8 mouse cellular contexts compared by ENCODE assay signal in the genomic region with DNA sequence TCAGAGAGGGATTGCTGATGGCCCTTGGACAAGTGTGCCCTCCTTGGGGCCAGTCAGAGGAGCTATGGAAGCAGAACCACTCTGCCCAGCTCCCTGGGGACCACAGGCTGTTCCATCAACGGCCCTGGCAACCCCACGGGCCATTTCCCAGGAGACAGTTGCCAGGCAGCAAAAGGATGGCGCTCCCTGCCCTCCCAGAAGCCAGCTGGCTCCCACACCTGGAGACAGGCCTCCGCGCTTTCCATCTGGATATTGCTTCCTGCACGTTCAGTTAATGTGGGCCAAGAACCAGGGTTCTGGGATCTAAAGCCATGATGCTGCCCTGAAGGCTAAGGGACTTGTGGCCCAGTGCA. TPM values are rescaled to one million over a fixed set of nuclear protein-coding genes. Genes with fewer than 3 reads are reported as not detected.
DNase-seq lines count a peak whose midpoint lies in the region; ATAC-seq and TF ChIP-seq lines count a peak whose summit lies in the region.
"Had no signal": no experiment of that assay in that cellular context is flagged by ENCODE, and none has a peak within 500 bp of the region (broad histone marks: within the 10 kb centered on the region; RNA-seq: fewer than 3 reads in every experiment).

No protein-coding gene starts in this region.

- no peak for TF ChIP-seq CTCF in hindbrain, postnatal 0 days (IDR thresholded peaks at IDR 0.05; ENCODE audit: low read depth)
- no peak for TF ChIP-seq CTCF in small intestine, adult 2 months (IDR thresholded peaks at IDR 0.05; ENCODE audit: extremely low read depth, insufficient read length, insufficient replicate concordance, low read depth, low read length)

- no peak overlapping the region for H3K4me3 ChIP-seq in hindbrain, embryonic 12.5 days
- H3K4me3 ChIP-seq in hindbrain, embryonic 11.5 days (ENCODE audit: low read depth, low read length) = no peak overlapping the region
- no peak overlapping the region for H3K4me3 ChIP-seq in neural tube, embryonic 13.5 days
- H3K4me3 ChIP-seq in hindbrain, postnatal 0 days (ENCODE audit: low read length) = no peak overlapping the region
- H3K4me3 ChIP-seq in small intestine, adult 2 months (ENCODE audit: low read depth, low read length) = no peak overlapping the region
- H3K4me3 ChIP-seq: megakaryocyte, embryonic 14.5 days had no signal

- no peak overlapping the region for H3K4me2 ChIP-seq in hindbrain, embryonic 12.5 days (replicated peaks)
- no peak overlapping the region for H3K4me2 ChIP-seq in hindbrain, embryonic 11.5 days (replicated peaks; ENCODE audit: low read depth, low read length)
- peak overlapping the region; percentile 2; the same call in 1 of the 2 replicates for H3K4me2 ChIP-seq in neural tube, embryonic 13.5 days
- H3K4me2 ChIP-seq in hindbrain, postnatal 0 days (ENCODE audit: low read depth, low read length) = no peak overlapping the region

- 0 out of 2 replicates have a peak overlapping the region, but pooled peaks have one; percentile 19 for H3K27ac ChIP-seq in hindbrain, embryonic 12.5 days
- H3K27ac ChIP-seq in hindbrain, embryonic 11.5 days (ENCODE audit: low read depth, low read length) = no peak overlapping the region
- H3K27ac ChIP-seq in neural tube, embryonic 13.5 days (replicated peaks) = peak overlapping the region; percentile 72
- peak overlapping the region; percentile 58 for H3K27ac ChIP-seq in hindbrain, postnatal 0 days
- peak overlapping the region; percentile 17; the same call in 1 of the 2 replicates for H3K27ac ChIP-seq in small intestine, adult 2 months (ENCODE audit: insufficient read depth, low read depth, low read length)

- H3K9me3 ChIP-seq in hindbrain, embryonic 12.5 days (replicated peaks) = no peaks in the 10 kb centered on the region
- no peaks in the 10 kb centered on the region for H3K9me3 ChIP-seq in hindbrain, embryonic 11.5 days (ENCODE audit: control insufficient read depth, low read length)
- no peaks in the 10 kb centered on the region for H3K9me3 ChIP-seq in neural tube, embryonic 13.5 days
- no peaks in the 10 kb centered on the region for H3K9me3 ChIP-seq in hindbrain, postnatal 0 days (ENCODE audit: low read length)
- H3K9me3 ChIP-seq: megakaryocyte, embryonic 14.5 days had no signal

- 69% methylated on average over 6 of the region's 6 CpGs for WGBS in hindbrain, embryonic 12.5 days
- WGBS in hindbrain, embryonic 11.5 days = 78% methylated on average over 6 of the region's 6 CpGs
- 43% methylated on average over 6 of the region's 6 CpGs for WGBS in neural tube, embryonic 13.5 days
- WGBS in hindbrain, postnatal 0 days = 32% methylated on average over 6 of the region's 6 CpGs
- WGBS in small intestine, adult 2 months = 80% methylated on average over 6 of the region's 6 CpGs

- no peak overlapping the region for H3K9ac ChIP-seq in hindbrain, embryonic 12.5 days
- H3K9ac ChIP-seq in hindbrain, embryonic 11.5 days (ENCODE audit: low read depth, low read length) = no peak overlapping the region
- peak overlapping the region; percentile 18; the same call in 1 of the 2 replicates for H3K9ac ChIP-seq in neural tube, embryonic 13.5 days
- no peak overlapping the region for H3K9ac ChIP-seq in hindbrain, postnatal 0 days (replicated peaks; ENCODE audit: low read length)

- H3K27me3 ChIP-seq in hindbrain, embryonic 12.5 days = no peaks in the 10 kb centered on the region
- no peaks in the 10 kb centered on the region for H3K27me3 ChIP-seq in hindbrain, embryonic 11.5 days (ENCODE audit: control insufficient read depth, insufficient read depth, low read length)
- H3K27me3 ChIP-seq in neural tube, embryonic 13.5 days = no peaks in the 10 kb centered on the region
- H3K27me3 ChIP-seq in hindbrain, postnatal 0 days (ENCODE audit: insufficient read depth, low read length) = no peaks in the 10 kb centered on the region
- no peaks in the 10 kb centered on the region for H3K27me3 ChIP-seq in small intestine, adult 2 months (ENCODE audit: control insufficient read depth, insufficient read depth, low read length)
- H3K27me3 ChIP-seq: megakaryocyte, embryonic 14.5 days had no signal

- 0 out of 2 replicates have a peak, but pooled peaks have one; percentile 8 for ATAC-seq in hindbrain, embryonic 12.5 days (ENCODE audit: low FRiP score)
- no peak for ATAC-seq in hindbrain, embryonic 11.5 days (ENCODE audit: low FRiP score)
- ATAC-seq in neural tube, embryonic 13.5 days (ENCODE audit: low read depth) = no peak
- peak; percentile 15; the same call in 1 of the 2 replicates for ATAC-seq in hindbrain, postnatal 0 days

- no peak for TF ChIP-seq POLR2A in small intestine, adult 2 months (IDR thresholded peaks at IDR 0.05; ENCODE audit: low read depth, low read length)

- peaks cover 71% of the 10 kb centered on the region for H3K36me3 ChIP-seq in hindbrain, embryonic 12.5 days
- peaks cover 9% of the 10 kb centered on the region for H3K36me3 ChIP-seq in hindbrain, embryonic 11.5 days (ENCODE audit: control insufficient read depth, insufficient read depth, low read length)
- H3K36me3 ChIP-seq in neural tube, embryonic 13.5 days = peaks cover 83% of the 10 kb centered on the region
- H3K36me3 ChIP-seq in hindbrain, postnatal 0 days (ENCODE audit: insufficient read depth, low read length) = peaks cover 36% of the 10 kb centered on the region
- H3K36me3 ChIP-seq in small intestine, adult 2 months (ENCODE audit: control insufficient read depth, insufficient read depth, low read length) = peaks cover 12% of the 10 kb centered on the region

- DNase-seq in hindbrain, embryonic 11.5 days (ENCODE audit: low spot score) = no peak
- no peak for DNase-seq in neural tube, embryonic 10.5 days (ENCODE audit: extremely low spot score, low spot score)
- peak; percentile 75 for DNase-seq in hindbrain, postnatal 0 days (ENCODE audit: low spot score)
- no peak for DNase-seq in gastrocnemius, postnatal 10 days

- peaks cover 36% of the 10 kb centered on the region for H3K4me1 ChIP-seq in hindbrain, embryonic 12.5 days
- H3K4me1 ChIP-seq in hindbrain, embryonic 11.5 days (replicated peaks; ENCODE audit: control insufficient read depth, insufficient read depth, low read length) = peaks cover 2% of the 10 kb centered on the region; the same call in 1 of the 2 replicates
- peaks cover 60% of the 10 kb centered on the region for H3K4me1 ChIP-seq in neural tube, embryonic 13.5 days (replicated peaks)
- peaks cover 25% of the 10 kb centered on the region; the same call in 1 of the 2 replicates for H3K4me1 ChIP-seq in hindbrain, postnatal 0 days (ENCODE audit: insufficient read depth, low read length)
- H3K4me1 ChIP-seq in small intestine, adult 2 months (ENCODE audit: control insufficient read depth, insufficient read depth, insufficient read length, low read length) = peaks cover 10% of the 10 kb centered on the region; the same call in 1 of the 2 replicates

RNA-seq across cellular contexts. Expression of a gene that starts 11.8 kb away (rescaled TPM):
- polyA plus RNA-seq in hindbrain, embryonic 12.5 days (2016; fragmentation: Nextera tagmentation; extraction: Ambion mirVana) = 83.7 and 98.3 TPM in 2 replicates
- 52.9 and 53.1 TPM in 2 replicates for polyA plus RNA-seq in hindbrain, embryonic 11.5 days (2014; fragmentation: Nextera tagmentation; extraction: Ambion mirVana)
- polyA plus RNA-seq in neural tube, embryonic 13.5 days (2015; fragmentation: Nextera tagmentation; extraction: Ambion mirVana) = 68.5 and 72.3 TPM in 2 replicates
- total RNA-seq in hindbrain, postnatal 0 days (2014; rRNA removed) = 253 and 260 TPM in 2 replicates
- polyA plus RNA-seq in hindbrain, postnatal 0 days (2015; fragmentation: Nextera tagmentation; extraction: Ambion mirVana) = 53.5 and 60.3 TPM in 2 replicates
- polyA plus RNA-seq in small intestine, adult 2 months (2012; rRNA removed) = 35.3 and 72.5 TPM in 2 replicates
- 10 to 100 TPM; 33.4 to 42.5 TPM for total RNA-seq in gastrocnemius, postnatal 10 days (2021)

RNA-seq across cellular contexts. Expression of a gene that starts 29.9 kb away (rescaled TPM):
- polyA plus RNA-seq in hindbrain, embryonic 12.5 days (2016; fragmentation: Nextera tagmentation; extraction: Ambion mirVana) = 23.8 and 27.6 TPM in 2 replicates
- polyA plus RNA-seq in hindbrain, embryonic 11.5 days (2014; fragmentation: Nextera tagmentation; extraction: Ambion mirVana) = 34.1 and 38.8 TPM in 2 replicates
- polyA plus RNA-seq in neural tube, embryonic 13.5 days (2015; fragmentation: Nextera tagmentation; extraction: Ambion mirVana) = 17.6 and 20.6 TPM in 2 replicates
- 81.4 and 112 TPM in 2 replicates for total RNA-seq in hindbrain, postnatal 0 days (2014; rRNA removed)
- 29.7 and 35.1 TPM in 2 replicates for polyA plus RNA-seq in hindbrain, postnatal 0 days (2015; fragmentation: Nextera tagmentation; extraction: Ambion mirVana)
- polyA plus RNA-seq in small intestine, adult 2 months (2012; rRNA removed) = 25.6 and 29.9 TPM in 2 replicates
- total RNA-seq in gastrocnemius, postnatal 10 days (2021) = 1 to 10 TPM; 7.1 to 9.0 TPM

Comparison
In these comparisons a context has a peak if more than half of its experiments do, and no peak if none do; other contexts are left out.
1. ATAC-seq: peak in hindbrain, embryonic 12.5 days (single experiment) and hindbrain, postnatal 0 days (single experiment); none in hindbrain, embryonic 11.5 days (single experiment) and neural tube, embryonic 13.5 days (single experiment).